Mouse (Mus musculus) thymus, adult 2 months (tissue): Measurements from ENCODE around the gene Pan3. TPM values are rescaled to one million over a fixed set of nuclear protein-coding genes. Genes with fewer than 3 reads are reported as not detected.

Source experiments
- DNase-seq: peaks from one replicate; pipeline ENCODE4 v3.0.0; 2021
- H3K27ac ChIP-seq: fragments of 200-500 bp; 2 replicates; pipeline ENCODE4 v1.5.1; 2012; ENCODE audit warnings: low read length, control low read depth; ENCODE audit not compliant: control insufficient read depth, insufficient read depth
- H3K27me3 ChIP-seq: fragments of 200-500 bp; 2 replicates; pipeline ENCODE4 v1.6.1; 2012; ENCODE audit warnings: mild to moderate bottlenecking, low read length, moderate library complexity, mixed read lengths; ENCODE audit not compliant: control insufficient read depth, insufficient read depth
- H3K36me3 ChIP-seq: fragments of 200-500 bp; 2 replicates; pipeline ENCODE4 v1.6.1; 2012; ENCODE audit warnings: mild to moderate bottlenecking, low read length, moderate library complexity; ENCODE audit not compliant: control insufficient read depth, insufficient read depth
- H3K4me1 ChIP-seq: fragments of 200-500 bp; replicated peaks from 2 replicates; pipeline ENCODE4 v1.6.1; 2012; ENCODE audit warnings: low read length; ENCODE audit not compliant: control insufficient read depth, insufficient read depth
- H3K4me3 ChIP-seq: fragments of 200-500 bp; 2 replicates; pipeline ENCODE4 v1.5.1; 2012; ENCODE audit warnings: mild to moderate bottlenecking, low read length, control low read depth, moderate library complexity; ENCODE audit not compliant: control insufficient read depth, insufficient read depth
- CTCF ChIP-seq: fragments of 200-500 bp; IDR thresholded peaks from 2 replicates; pipeline ENCODE4 v1.5.1; 2012; ENCODE audit warnings: mild to moderate bottlenecking, control low read depth, low read length, moderate library complexity, borderline replicate concordance; ENCODE audit not compliant: control insufficient read depth, poor library complexity, insufficient read depth; ENCODE audit errors: extremely low read depth
- POLR2A ChIP-seq: fragments of 200-500 bp; IDR thresholded peaks from 2 replicates; pipeline ENCODE4 v1.6.1; 2012; ENCODE audit warnings: mild to moderate bottlenecking, low read length, control low read depth, moderate library complexity; ENCODE audit not compliant: control insufficient read depth, poor library complexity, insufficient read depth; ENCODE audit errors: extremely low read depth
- WGBS: fragments of 180-500 bp; shearing (Covaris S2); methylation state at CpG from one replicate; pipeline ENCODE4 v1.1.7; 2018; 5-methylcytosine and 5-hydroxymethylcytosine counted together
- polyA plus RNA-seq: library from polyadenylated mRNA; depleted of rRNA; stranded (reverse); fragments of >200 nt; gene quantifications from 2 replicates; pipeline ENCODE4 v1.2.3, GENCODE M21; 2012

Gene Pan3
- polyA plus RNA-seq, 1 experiment, result 152 TPM

DNA sequence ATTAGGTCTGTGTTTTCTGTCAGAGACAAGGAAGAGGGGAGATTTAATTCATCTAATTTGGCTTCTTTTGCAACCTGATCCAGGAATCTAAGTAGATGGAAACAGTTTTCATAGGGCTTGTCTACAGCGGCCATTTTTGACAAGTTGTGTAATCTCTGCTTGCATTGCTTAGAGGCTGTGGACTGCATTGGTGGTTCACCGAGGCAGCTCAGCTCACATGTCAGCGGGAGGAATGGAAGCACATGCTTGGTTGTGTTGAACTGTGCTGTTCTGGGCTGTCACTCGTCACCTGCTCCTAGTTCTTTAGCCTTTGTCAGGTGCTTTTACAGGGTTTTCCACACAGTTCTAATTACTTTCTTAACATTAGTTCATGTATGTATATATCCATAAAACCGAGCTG, 60.9 kb downstream of the Pan3 start:
- TF ChIP-seq CTCF (no peak), POLR2A (no peak)
- Histone ChIP-seq H3K4me1 (no peaks in the 10 kb centered on the region), H3K27ac (no peak overlapping the region), H3K4me3 (no peak overlapping the region), H3K36me3 (peaks cover 38% of the 10 kb centered on the region), H3K27me3 (no peaks in the 10 kb centered on the region)
- WGBS, result 95% methylated on average over 5 of the region's 5 CpGs
- DNase-seq, result no peak

DNA sequence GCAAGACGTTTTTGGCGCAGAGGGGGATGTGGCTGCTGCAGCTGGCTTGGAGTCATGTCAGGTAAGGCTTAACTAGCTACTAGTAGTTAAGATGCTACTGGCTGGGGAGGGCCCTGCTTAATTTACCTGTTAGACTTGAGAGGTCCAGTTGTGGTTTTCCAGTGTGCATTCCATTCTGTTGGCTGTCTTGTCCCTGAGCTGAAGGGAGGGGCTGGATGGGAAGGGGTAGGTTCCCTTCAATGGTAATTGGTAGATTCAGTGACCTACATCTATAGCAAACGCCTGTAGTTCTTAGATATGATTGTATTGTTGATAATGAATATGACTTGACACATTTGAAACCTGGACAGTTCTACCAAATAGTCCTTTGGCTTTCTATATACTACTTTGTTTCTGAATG, 62.5 kb downstream of the Pan3 start:
- no peaks in the 10 kb centered on the region for H3K27me3 ChIP-seq
- H3K27ac ChIP-seq, result no peak overlapping the region
- peaks cover 38% of the 10 kb centered on the region for H3K36me3 ChIP-seq
- TF ChIP-seq POLR2A (no peak), CTCF (no peak)
- H3K4me1 ChIP-seq, result no peaks in the 10 kb centered on the region
- no peak for DNase-seq
- 84% methylated on average over 3 of the region's 3 CpGs for WGBS
- no peak overlapping the region for H3K4me3 ChIP-seq

DNA sequence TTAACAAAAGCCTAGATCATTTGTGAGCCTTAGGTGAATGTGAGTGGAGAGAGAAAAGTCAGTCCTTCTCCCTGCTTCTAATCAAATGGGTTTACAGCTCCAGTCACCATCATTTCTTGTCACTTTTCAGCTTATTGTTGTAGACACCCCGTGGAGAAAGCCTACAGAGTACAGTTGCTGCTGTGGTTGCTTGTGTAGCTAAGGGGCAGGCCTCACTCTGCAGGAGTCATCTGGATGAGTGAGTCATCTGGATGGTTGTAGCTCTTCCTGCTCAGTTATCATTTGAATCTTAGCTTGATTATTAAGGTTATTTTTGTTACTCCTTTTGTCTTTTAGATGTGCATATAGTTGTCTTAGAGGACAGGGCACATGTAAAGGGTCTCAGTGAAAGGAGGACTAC, 63.2 kb downstream of the Pan3 start:
- Histone ChIP-seq H3K27me3 (no peaks in the 10 kb centered on the region), H3K27ac (no peak overlapping the region), H3K4me1 (no peaks in the 10 kb centered on the region), H3K4me3 (no peak overlapping the region), H3K36me3 (peaks cover 34% of the 10 kb centered on the region)
- no peak for TF ChIP-seq POLR2A
- TF ChIP-seq CTCF, result no peak
- no peak for DNase-seq
- 31% methylated on average over 1 of the region's 1 CpGs for WGBS

DNA sequence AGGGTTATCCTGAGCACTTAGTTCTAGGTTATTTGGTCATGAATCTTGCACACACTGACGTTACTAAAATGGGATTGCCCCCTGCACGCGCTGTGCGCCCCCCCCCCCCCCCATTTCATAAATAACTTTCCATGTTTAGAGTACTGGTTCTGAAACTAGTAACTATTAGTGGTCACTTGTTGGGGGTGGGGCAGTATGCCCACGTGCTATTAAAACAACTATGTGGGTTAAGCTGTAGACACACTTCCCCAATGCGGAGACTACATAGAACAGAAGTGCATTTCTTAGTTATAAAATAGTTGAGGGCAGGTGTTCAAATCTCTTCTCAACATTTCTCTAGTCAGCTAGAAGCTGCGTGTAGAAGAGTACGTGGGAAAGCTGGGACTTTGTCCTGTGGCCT, 63.7 kb downstream of the Pan3 start:
- H3K4me3 ChIP-seq, result no peak overlapping the region
- no peak overlapping the region for H3K27ac ChIP-seq
- no peaks in the 10 kb centered on the region for H3K4me1 ChIP-seq
- peaks cover 29% of the 10 kb centered on the region for H3K36me3 ChIP-seq
- WGBS, result 85% methylated on average over 8 of the region's 8 CpGs
- H3K27me3 ChIP-seq, result no peaks in the 10 kb centered on the region
- TF ChIP-seq POLR2A (no peak), CTCF (no peak)
- DNase-seq, result no peak

DNA sequence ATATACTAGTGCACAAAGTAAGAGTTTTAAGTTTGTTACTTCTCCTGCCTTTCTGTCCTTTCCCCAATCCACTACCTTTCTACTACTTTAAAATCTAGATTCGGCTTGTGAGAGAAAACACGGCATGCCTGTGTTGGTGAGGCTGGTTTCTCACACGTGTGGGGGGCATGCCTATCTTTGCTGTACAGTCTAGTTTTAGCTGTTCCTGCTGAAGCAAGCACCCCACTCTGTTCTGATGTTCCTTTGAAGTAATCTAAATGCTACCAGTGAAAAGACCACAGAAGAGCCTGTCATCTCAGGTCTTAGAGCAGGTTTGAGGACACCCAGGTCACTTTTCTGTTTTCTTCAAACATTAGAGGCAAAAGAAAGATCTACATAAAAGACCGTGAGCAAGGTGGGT, 64.4 kb downstream of the Pan3 start:
- TF ChIP-seq POLR2A (no peak), CTCF (no peak)
- no peak for DNase-seq
- no peak overlapping the region for H3K4me3 ChIP-seq
- no peaks in the 10 kb centered on the region for H3K27me3 ChIP-seq
- H3K4me1 ChIP-seq, result no peaks in the 10 kb centered on the region
- H3K27ac ChIP-seq, result no peak overlapping the region
- peaks cover 24% of the 10 kb centered on the region for H3K36me3 ChIP-seq
- 61% methylated on average over 4 of the region's 4 CpGs for WGBS

DNA sequence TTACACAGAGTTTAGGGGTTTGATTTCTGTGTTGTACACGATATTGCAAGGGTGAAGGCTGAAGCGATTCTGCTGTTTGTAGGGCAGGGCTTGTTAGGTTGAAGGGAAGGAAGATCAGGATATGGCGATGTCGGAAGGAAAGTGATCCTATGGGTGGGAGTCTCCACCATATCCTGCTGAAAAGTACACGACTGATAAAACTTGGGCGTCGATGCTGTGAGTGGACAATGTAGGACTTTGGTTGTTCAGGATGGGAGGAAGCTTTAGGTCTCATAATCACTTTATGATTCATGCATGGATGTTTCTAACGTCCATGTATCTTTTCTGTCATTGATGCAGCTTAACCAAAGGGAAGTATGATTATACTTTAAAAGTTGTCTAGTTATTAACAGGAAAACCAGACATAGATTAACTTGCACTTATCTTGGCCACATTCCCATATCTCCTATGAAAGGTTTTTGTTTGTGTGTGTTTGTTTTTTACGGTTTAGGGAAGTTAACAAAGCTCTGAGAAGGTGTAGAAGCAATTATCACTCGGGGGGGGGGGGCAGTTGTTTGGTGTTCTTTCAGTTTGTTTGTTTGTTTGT, 64.9 kb downstream of the Pan3 start:
- WGBS, result 93% methylated on average over 10 of the region's 10 CpGs

DNA sequence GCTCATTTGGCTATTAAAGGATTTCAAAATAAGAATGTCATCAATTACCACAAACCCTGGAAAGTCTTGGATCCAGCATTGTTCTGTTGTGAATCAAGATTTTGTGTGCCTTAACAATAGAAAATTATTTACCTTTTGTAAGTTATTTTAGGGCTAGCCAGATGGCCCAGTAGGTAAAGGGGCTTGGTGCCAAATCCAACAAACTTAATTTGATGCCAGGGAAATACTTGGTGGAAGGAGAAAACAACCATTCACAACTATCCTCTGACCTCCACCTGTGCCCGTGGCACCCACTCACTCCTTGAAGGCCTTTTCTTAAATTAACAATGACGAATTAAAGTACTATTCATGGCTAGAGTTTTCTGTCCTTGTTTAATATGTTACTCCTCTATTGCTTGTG, 66.0 kb downstream of the Pan3 start:
- Histone ChIP-seq H3K27ac (no peak overlapping the region), H3K4me1 (no peaks in the 10 kb centered on the region), H3K36me3 (peaks cover 20% of the 10 kb centered on the region), H3K4me3 (no peak overlapping the region), H3K27me3 (no peaks in the 10 kb centered on the region)
- no peak for DNase-seq
- 95% methylated on average over 2 of the region's 2 CpGs for WGBS
- no peak for TF ChIP-seq POLR2A
- TF ChIP-seq CTCF, result no peak

More for the DNA sequence above, 64.9 kb downstream of the Pan3 start:
- Histone ChIP-seq H3K27ac (no peak overlapping the region), H3K4me1 (no peaks in the 10 kb centered on the region), H3K27me3 (no peaks in the 10 kb centered on the region), H3K4me3 (no peak overlapping the region), H3K36me3 (peaks cover 24% of the 10 kb centered on the region)
- no peak for DNase-seq
- TF ChIP-seq POLR2A (no peak), CTCF (no peak)
